Comparison of ENCODE assay signal across 10 mouse cellular contexts in the genomic region with DNA sequence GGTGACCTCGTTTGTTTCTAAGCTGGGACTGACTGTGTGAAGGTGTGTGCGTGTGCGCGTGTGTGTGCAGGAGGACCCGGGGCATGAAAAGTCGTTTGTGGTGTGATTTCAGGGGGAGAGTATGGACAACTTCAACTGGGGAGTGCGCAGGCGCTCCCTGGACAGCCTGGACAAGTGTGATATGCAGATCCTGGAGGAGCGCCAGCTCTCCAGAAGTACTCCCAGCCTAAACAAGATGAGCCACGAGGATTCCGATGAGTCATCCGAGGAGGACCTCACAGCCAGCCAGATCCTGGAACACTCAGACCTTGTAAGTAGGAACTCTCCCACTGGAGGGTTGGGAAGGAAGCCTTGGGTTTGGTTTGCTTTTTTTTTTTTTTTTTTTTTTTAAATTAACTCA. TPM values are rescaled to one million over a fixed set of nuclear protein-coding genes. Genes with fewer than 3 reads are reported as not detected.
A peak's percentile ranks its signal among the peaks of the same experiment; 100 is the strongest.
DNase-seq lines count a peak whose midpoint lies in the region; ATAC-seq lines count a peak whose summit lies in the region.
"Had no signal": no experiment of that assay in that cellular context is flagged by ENCODE, and none has a peak within 500 bp of the region (broad histone marks: within the 10 kb centered on the region; RNA-seq: fewer than 3 reads in every experiment).

No protein-coding gene starts in this region.

- H3K9me3 ChIP-seq in midbrain, embryonic 14.5 days (ENCODE audit: control insufficient read depth, low read length) = no peaks in the 10 kb centered on the region
- no peaks in the 10 kb centered on the region for H3K9me3 ChIP-seq in midbrain, embryonic 16.5 days (replicated peaks; ENCODE audit: control insufficient read depth, low read length, poor library complexity, severe bottlenecking)
- H3K9me3 ChIP-seq in embryonic facial prominence, embryonic 14.5 days (ENCODE audit: control insufficient read depth, low read length) = no peaks in the 10 kb centered on the region
- no peaks in the 10 kb centered on the region for H3K9me3 ChIP-seq in heart, embryonic 12.5 days (replicated peaks)
- H3K9me3 ChIP-seq in midbrain, embryonic 11.5 days (ENCODE audit: control insufficient read depth, low read length) = no peaks in the 10 kb centered on the region
- H3K9me3 ChIP-seq: G1E; limb, embryonic 12.5 days had no signal

- H3K27ac ChIP-seq in midbrain, embryonic 14.5 days (replicated peaks; ENCODE audit: low read depth, low read length) = no peak overlapping the region
- H3K27ac ChIP-seq in midbrain, embryonic 16.5 days (ENCODE audit: low read length) = no peak overlapping the region
- 0 out of 2 replicates have a peak overlapping the region, but pooled peaks have one; percentile 8 for H3K27ac ChIP-seq in embryonic facial prominence, embryonic 14.5 days (replicated peaks; ENCODE audit: low read depth, low read length)
- H3K27ac ChIP-seq in heart, embryonic 12.5 days (ENCODE audit: poor library complexity, severe bottlenecking) = peak overlapping the region; percentile 71
- H3K27ac ChIP-seq in midbrain, embryonic 11.5 days (ENCODE audit: low read depth, low read length) = no peak overlapping the region
- H3K27ac ChIP-seq: limb, embryonic 12.5 days had no signal

- no peak overlapping the region for H3K4me2 ChIP-seq in midbrain, embryonic 14.5 days (ENCODE audit: low read length)
- no peak overlapping the region for H3K4me2 ChIP-seq in midbrain, embryonic 16.5 days (ENCODE audit: low read length)
- H3K4me2 ChIP-seq in embryonic facial prominence, embryonic 14.5 days (ENCODE audit: low read depth, low read length) = no peak overlapping the region
- no peak overlapping the region for H3K4me2 ChIP-seq in heart, embryonic 12.5 days
- H3K4me2 ChIP-seq in midbrain, embryonic 11.5 days = no peak overlapping the region
- H3K4me2 ChIP-seq: limb, embryonic 12.5 days had no signal

- H3K36me3 ChIP-seq in midbrain, embryonic 14.5 days (ENCODE audit: control insufficient read depth, insufficient read depth, low read length) = peaks cover 21% of the 10 kb centered on the region
- H3K36me3 ChIP-seq in midbrain, embryonic 16.5 days (ENCODE audit: control insufficient read depth, insufficient read depth, low read length) = peaks cover 29% of the 10 kb centered on the region
- H3K36me3 ChIP-seq in embryonic facial prominence, embryonic 14.5 days (ENCODE audit: control insufficient read depth, insufficient read depth, low read length) = no peaks in the 10 kb centered on the region
- H3K36me3 ChIP-seq in heart, embryonic 12.5 days = peaks cover 35% of the 10 kb centered on the region
- H3K36me3 ChIP-seq in midbrain, embryonic 11.5 days (ENCODE audit: control insufficient read depth, insufficient read depth, low read length) = no peaks in the 10 kb centered on the region
- H3K36me3 ChIP-seq: G1E; limb, embryonic 12.5 days had no signal

- ATAC-seq in midbrain, embryonic 14.5 days (ENCODE audit: low FRiP score, low TSS enrichment) = no peak
- no peak for ATAC-seq in midbrain, embryonic 16.5 days
- peak; percentile 80; the same call in 1 of the 2 replicates for ATAC-seq in embryonic facial prominence, embryonic 14.5 days (ENCODE audit: low read depth)
- peak; percentile 91 for ATAC-seq in heart, embryonic 12.5 days (ENCODE audit: insufficient number of reproducible peaks, low FRiP score)
- ATAC-seq in midbrain, embryonic 11.5 days (ENCODE audit: low FRiP score) = no peak

- WGBS in midbrain, embryonic 14.5 days = 87% methylated on average over 12 of the region's 12 CpGs
- WGBS in midbrain, embryonic 16.5 days = 82% methylated on average over 12 of the region's 12 CpGs
- WGBS in embryonic facial prominence, embryonic 14.5 days = 69% methylated on average over 12 of the region's 12 CpGs
- 34% methylated on average over 12 of the region's 12 CpGs for WGBS in heart, embryonic 12.5 days
- whole genome bisulfite sequencing in midbrain, embryonic 11.5 days = 86% methylated on average over 12 of the region's 12 CpGs

- H3K9ac ChIP-seq in midbrain, embryonic 14.5 days (replicated peaks; ENCODE audit: low read length) = no peak overlapping the region
- no peak overlapping the region for H3K9ac ChIP-seq in midbrain, embryonic 16.5 days (ENCODE audit: low read depth, low read length)
- no peak overlapping the region for H3K9ac ChIP-seq in embryonic facial prominence, embryonic 14.5 days (ENCODE audit: low read depth, low read length)
- no peak overlapping the region for H3K9ac ChIP-seq in heart, embryonic 12.5 days
- no peak overlapping the region for H3K9ac ChIP-seq in midbrain, embryonic 11.5 days (ENCODE audit: low read length)
- H3K9ac ChIP-seq: limb, embryonic 12.5 days had no signal

- H3K4me1 ChIP-seq in midbrain, embryonic 14.5 days (ENCODE audit: control insufficient read depth, insufficient read depth, low read length) = no peaks in the 10 kb centered on the region
- no peaks in the 10 kb centered on the region for H3K4me1 ChIP-seq in midbrain, embryonic 16.5 days (ENCODE audit: control insufficient read depth, insufficient read depth, low read length)
- peaks cover 9% of the 10 kb centered on the region for H3K4me1 ChIP-seq in embryonic facial prominence, embryonic 14.5 days (ENCODE audit: control insufficient read depth, insufficient read depth, low read length)
- peaks cover 19% of the 10 kb centered on the region for H3K4me1 ChIP-seq in heart, embryonic 12.5 days (replicated peaks)
- no peaks in the 10 kb centered on the region for H3K4me1 ChIP-seq in midbrain, embryonic 11.5 days (ENCODE audit: control insufficient read depth, insufficient read depth, low read length)
- H3K4me1 ChIP-seq: limb, embryonic 12.5 days had no signal

- no peak overlapping the region for H3K4me3 ChIP-seq in midbrain, embryonic 14.5 days (replicated peaks; ENCODE audit: low read depth, low read length)
- no peak overlapping the region for H3K4me3 ChIP-seq in midbrain, embryonic 16.5 days (ENCODE audit: low read depth, low read length)
- no peak overlapping the region for H3K4me3 ChIP-seq in embryonic facial prominence, embryonic 14.5 days (ENCODE audit: low read depth, low read length)
- no peak overlapping the region for H3K4me3 ChIP-seq in heart, embryonic 12.5 days
- H3K4me3 ChIP-seq in midbrain, embryonic 11.5 days (ENCODE audit: low read depth, low read length) = no peak overlapping the region
- H3K4me3 ChIP-seq: limb, embryonic 12.5 days had no signal

- no peaks in the 10 kb centered on the region for H3K27me3 ChIP-seq in midbrain, embryonic 14.5 days (ENCODE audit: control insufficient read depth, insufficient read depth, low read length)
- no peaks in the 10 kb centered on the region for H3K27me3 ChIP-seq in midbrain, embryonic 16.5 days (ENCODE audit: control insufficient read depth, insufficient read depth, low read depth, low read length)
- no peaks in the 10 kb centered on the region for H3K27me3 ChIP-seq in embryonic facial prominence, embryonic 14.5 days (replicated peaks; ENCODE audit: control insufficient read depth, insufficient read depth, low read length)
- H3K27me3 ChIP-seq in heart, embryonic 12.5 days (replicated peaks) = no peaks in the 10 kb centered on the region
- H3K27me3 ChIP-seq in midbrain, embryonic 11.5 days (ENCODE audit: control insufficient read depth, insufficient read depth, low read length) = no peaks in the 10 kb centered on the region
- H3K27me3 ChIP-seq: limb, embryonic 12.5 days had no signal

- DNase-seq in midbrain, embryonic 14.5 days = peak; percentile 21
- DNase-seq in embryonic facial prominence, embryonic 14.5 days (ENCODE audit: low spot score) = peak; percentile 94
- peak; percentile 83 to 91 for DNase-seq in kidney, postnatal 4 days
- DNase-seq in lung, adult 18-20 months = peak; percentile 93 to 95
- DNase-seq in spleen, postnatal 36 days (ENCODE audit: low spot score in 2 of 2) = peak; percentile 43 to 55
- no peak for DNase-seq in midbrain, embryonic 11.5 days (ENCODE audit: low spot score, missing footprints)

RNA-seq across cellular contexts. Expression of a gene that starts 51.8 kb away (rescaled TPM):
- polyA plus RNA-seq in midbrain, embryonic 14.5 days (2014; fragmentation: Nextera tagmentation; extraction: Ambion mirVana) = not detected in 2 replicates
- polyA plus RNA-seq in midbrain, embryonic 16.5 days (2015; fragmentation: Nextera tagmentation; extraction: Ambion mirVana) = not detected in 2 replicates
- polyA plus RNA-seq in embryonic facial prominence, embryonic 14.5 days (2014; fragmentation: Nextera tagmentation; extraction: Ambion mirVana) = not detected in 2 replicates
- polyA plus RNA-seq in heart, embryonic 12.5 days (2016; fragmentation: Nextera tagmentation; extraction: Ambion mirVana) = not detected in 2 replicates
- polyA plus RNA-seq in midbrain, embryonic 11.5 days (2014; fragmentation: Nextera tagmentation; extraction: Ambion mirVana) = not detected in 2 replicates
- polyA plus RNA-seq: G1E; limb, embryonic 12.5 days had no signal

RNA-seq across cellular contexts. Expression of a gene that starts 56.3 kb away (rescaled TPM):
- polyA plus RNA-seq in midbrain, embryonic 14.5 days (2014; fragmentation: Nextera tagmentation; extraction: Ambion mirVana) = 11.2 and 12.1 TPM in 2 replicates
- polyA plus RNA-seq in midbrain, embryonic 16.5 days (2015; fragmentation: Nextera tagmentation; extraction: Ambion mirVana) = 8.7 and 9.6 TPM in 2 replicates
- polyA plus RNA-seq in embryonic facial prominence, embryonic 14.5 days (2014; fragmentation: Nextera tagmentation; extraction: Ambion mirVana) = 14.5 and 21.0 TPM in 2 replicates
- 15.9 and 21.8 TPM in 2 replicates for polyA plus RNA-seq in heart, embryonic 12.5 days (2016; fragmentation: Nextera tagmentation; extraction: Ambion mirVana)
- polyA plus RNA-seq in midbrain, embryonic 11.5 days (2014; fragmentation: Nextera tagmentation; extraction: Ambion mirVana) = 21.5 and 25.8 TPM in 2 replicates

Comparison
In these comparisons a context has a peak if more than half of its experiments do, and no peak if none do; other contexts are left out.
1. ATAC-seq: peak in embryonic facial prominence, embryonic 14.5 days (single experiment) and heart, embryonic 12.5 days (single experiment); none in midbrain, embryonic 14.5 days (single experiment), midbrain, embryonic 16.5 days (single experiment) and midbrain, embryonic 11.5 days (single experiment).
2. H3K27ac ChIP-seq: peak in embryonic facial prominence, embryonic 14.5 days (single experiment) and heart, embryonic 12.5 days (single experiment); none in midbrain, embryonic 14.5 days (single experiment), midbrain, embryonic 16.5 days (single experiment) and midbrain, embryonic 11.5 days (single experiment).